Mouse (Mus musculus) myocyte (in vitro differentiated cells): ENCODE results near the gene Tmem25. TPM values are rescaled to one million over a fixed set of nuclear protein-coding genes. Genes with fewer than 3 reads are reported as not detected.

Experiments used
- H3K27me3 ChIP-seq: one replicate; pipeline ENCODE4 v1.6.1; 2011; ENCODE audit not compliant: control insufficient read depth, insufficient read depth, insufficient read length
- H3K36me3 ChIP-seq: one replicate; pipeline ENCODE4 v1.6.1; 2011; ENCODE audit not compliant: control insufficient read depth, insufficient read depth
- H3K4me2 ChIP-seq: one replicate; pipeline ENCODE4 v1.6.1; 2011; ENCODE audit warnings: low read depth, control low read depth
- H3K4me3 ChIP-seq: one replicate; pipeline ENCODE4 v1.5.1; 2011; ENCODE audit warnings: mild to moderate bottlenecking, control low read depth, moderate library complexity
- H3K79me2 ChIP-seq: one replicate; pipeline ENCODE4 v1.6.1; 2011; ENCODE audit not compliant: control insufficient read depth, insufficient read depth
- H3ac ChIP-seq: one replicate; pipeline ENCODE4 v1.6.1; 2011; ENCODE audit not compliant: control insufficient read depth, insufficient read length
- CEBPB ChIP-seq: IDR thresholded peaks from 2 replicates; pipeline ENCODE4 v1.6.1; 2011; ENCODE audit warnings: mild to moderate bottlenecking, moderate library complexity; ENCODE audit not compliant: poor library complexity, insufficient read depth, severe bottlenecking
- E2F4 ChIP-seq: IDR thresholded peaks from one replicate; pipeline ENCODE4 v1.6.1; 2011; ENCODE audit warnings: mild to moderate bottlenecking, control low read depth, moderate library complexity; ENCODE audit not compliant: insufficient read depth
- MAX ChIP-seq: IDR thresholded peaks from one replicate; pipeline ENCODE4 v1.6.1; 2011; ENCODE audit warnings: low read depth, mild to moderate bottlenecking, control low read depth
- MYOD1 ChIP-seq, 3 experiments: IDR thresholded peaks; one replicate each; pipeline ENCODE4 v1.6.1; 2011; ENCODE audit warnings: control low read depth in 2 of 3, low read depth in 2 of 3, mild to moderate bottlenecking in 2 of 3, moderate library complexity in 1 of 3; ENCODE audit not compliant: insufficient read length in 2 of 3, control insufficient read depth in 1 of 3
- MYOG ChIP-seq, 3 experiments: IDR thresholded peaks; one replicate each; pipeline ENCODE4 v1.6.1; 2011; ENCODE audit warnings: control low read depth in 2 of 3, low read depth in 2 of 3, mild to moderate bottlenecking in 2 of 3; ENCODE audit not compliant: insufficient read length in 2 of 3, control insufficient read depth in 1 of 3, insufficient read depth in 1 of 3
- POLR2A ChIP-seq: IDR thresholded peaks from one replicate; pipeline ENCODE4 v1.6.1; 2011; ENCODE audit warnings: low read depth, mild to moderate bottlenecking, control low read depth, moderate library complexity; ENCODE audit not compliant: insufficient read length
- POLR2AphosphoS2 ChIP-seq: IDR thresholded peaks from one replicate; pipeline ENCODE4 v1.6.1; 2011; ENCODE audit warnings: low read depth, control low read depth; ENCODE audit not compliant: insufficient read length
- REST ChIP-seq: IDR thresholded peaks from one replicate; pipeline ENCODE4 v1.6.1; 2011; ENCODE audit warnings: mild to moderate bottlenecking, control low read depth, moderate library complexity; ENCODE audit not compliant: insufficient read depth, insufficient read length
- SRF ChIP-seq: IDR thresholded peaks from one replicate; pipeline ENCODE4 v1.6.1; 2011; ENCODE audit warnings: low read depth; ENCODE audit not compliant: control insufficient read depth, insufficient read length
- TCF12 ChIP-seq: IDR thresholded peaks from one replicate; pipeline ENCODE4 v1.6.1; 2011; ENCODE audit warnings: mild to moderate bottlenecking, control low read depth; ENCODE audit not compliant: poor library complexity, insufficient read depth, severe bottlenecking
- TCF3 ChIP-seq: IDR thresholded peaks from one replicate; pipeline ENCODE4 v1.6.1; 2011; ENCODE audit warnings: low read depth, control low read depth; ENCODE audit not compliant: insufficient read length
- USF1 ChIP-seq: IDR thresholded peaks from one replicate; pipeline ENCODE4 v1.6.1; 2011; ENCODE audit warnings: low read depth, mild to moderate bottlenecking, control low read depth, moderate library complexity
- polyA plus RNA-seq: library from polyadenylated mRNA; unstranded; fragments of >200 nt; fragmentation: generic; extraction: Trizol; gene quantifications from one replicate; pipeline ENCODE4 v1.2.1, GENCODE M21; 2012; ENCODE audit warnings: missing spikeins

Tmem25 gene
- polyA plus RNA-seq, 1 experiment, result 1.2 TPM

- TF ChIP-seq E2F4 (no peak), SRF (no peak), TCF3 (no peak), POLR2AphosphoS2 (no peak), POLR2A (no peak), MAX (no peak), USF1 (no peak), TCF12 (no peak), REST (no peak)
- Histone ChIP-seq H3K36me3 (peaks cover 51% of the 10 kb centered on the region), H3ac (no peak overlapping the region), H3K27me3 (no peaks in the 10 kb centered on the region), H3K4me2 (no peak overlapping the region), H3K79me2 (no peaks in the 10 kb centered on the region), H3K4me3 (no peak overlapping the region)
Measured at GRCm38 (mm10) chr9:44814179-44814578, 15.1 kb upstream of the Tmem25 start.

- Histone ChIP-seq H3K4me3 (no peak overlapping the region), H3K79me2 (no peaks in the 10 kb centered on the region), H3K4me2 (no peak overlapping the region), H3K27me3 (no peaks in the 10 kb centered on the region), H3ac (no peak overlapping the region), H3K36me3 (peaks cover 65% of the 10 kb centered on the region)
- no peak for TF ChIP-seq TCF3
- no peak for TF ChIP-seq POLR2A
- no peak for TF ChIP-seq USF1
- no peak for TF ChIP-seq MAX
- TF ChIP-seq MYOD1 (IDR thresholded peaks at IDR 0.05; ENCODE audit: control insufficient read depth in 1 of 3, insufficient read length in 2 of 3, low read depth in 2 of 3), result no peak
- TF ChIP-seq TCF12, result no peak
- no peak for TF ChIP-seq REST
- TF ChIP-seq MYOG (IDR thresholded peaks at IDR 0.05; ENCODE audit: control insufficient read depth in 1 of 3, insufficient read depth in 1 of 3, insufficient read length in 2 of 3, low read depth in 2 of 3), result no peak
- no peak for TF ChIP-seq POLR2AphosphoS2
- TF ChIP-seq CEBPB, result no peak
Measured at GRCm38 (mm10) chr9:44810316-44810715, 11.2 kb upstream of the Tmem25 start.

- no peak overlapping the region for H3K4me3 ChIP-seq
- no peak overlapping the region for H3ac ChIP-seq
- peaks cover 45% of the 10 kb centered on the region for H3K36me3 ChIP-seq
Measured at GRCm38 (mm10) chr9:44807778-44808177, 8.7 kb upstream of the Tmem25 start.

GRCm38 (mm10) chr9:44807141-44807540 lies 8.0 kb upstream of the Tmem25 start:
- Histone ChIP-seq H3ac (no peak overlapping the region), H3K79me2 (no peaks in the 10 kb centered on the region), H3K4me2 (no peak overlapping the region), H3K27me3 (no peaks in the 10 kb centered on the region), H3K36me3 (peaks cover 41% of the 10 kb centered on the region), H3K4me3 (no peak overlapping the region)
- TF ChIP-seq POLR2A (no peak), E2F4 (no peak), MYOD1 (IDR thresholded peaks at IDR 0.05; ENCODE audit: control insufficient read depth in 1 of 3, insufficient read length in 2 of 3, low read depth in 2 of 3) (no peak), SRF (no peak), POLR2AphosphoS2 (no peak), MAX (no peak)

More at GRCm38 (mm10) chr9:44807778-44808177, 8.7 kb upstream of the Tmem25 start:
- TF ChIP-seq MYOD1 (IDR thresholded peaks at IDR 0.05; ENCODE audit: control insufficient read depth in 1 of 3, insufficient read length in 2 of 3, low read depth in 2 of 3) (no peak), POLR2A (no peak), MAX (no peak), SRF (no peak), REST (no peak), MYOG (IDR thresholded peaks at IDR 0.05; ENCODE audit: control insufficient read depth in 1 of 3, insufficient read depth in 1 of 3, insufficient read length in 2 of 3, low read depth in 2 of 3) (no peak), USF1 (no peak), CEBPB (no peak), TCF12 (no peak), E2F4 (no peak), POLR2AphosphoS2 (no peak), TCF3 (no peak)
- H3K79me2 ChIP-seq, result no peaks in the 10 kb centered on the region
- no peak overlapping the region for H3K4me2 ChIP-seq
- no peaks in the 10 kb centered on the region for H3K27me3 ChIP-seq

- no peak overlapping the region for H3K4me2 ChIP-seq
- peaks cover 33% of the 10 kb centered on the region for H3K36me3 ChIP-seq
- H3ac ChIP-seq, result no peak overlapping the region
- H3K4me3 ChIP-seq, result no peak overlapping the region
- H3K79me2 ChIP-seq, result no peaks in the 10 kb centered on the region
- no peaks in the 10 kb centered on the region for H3K27me3 ChIP-seq
- no peak for TF ChIP-seq SRF
- no peak for TF ChIP-seq E2F4
- TF ChIP-seq MYOG (IDR thresholded peaks at IDR 0.05; ENCODE audit: control insufficient read depth in 1 of 3, insufficient read depth in 1 of 3, insufficient read length in 2 of 3, low read depth in 2 of 3), result no peak
- no peak for TF ChIP-seq TCF3
- no peak for TF ChIP-seq REST
Measured at GRCm38 (mm10) chr9:44805536-44805935, 6.4 kb upstream of the Tmem25 start.
